Comparison of ENCODE assay signal across 8 mouse cellular contexts in the genomic region with DNA sequence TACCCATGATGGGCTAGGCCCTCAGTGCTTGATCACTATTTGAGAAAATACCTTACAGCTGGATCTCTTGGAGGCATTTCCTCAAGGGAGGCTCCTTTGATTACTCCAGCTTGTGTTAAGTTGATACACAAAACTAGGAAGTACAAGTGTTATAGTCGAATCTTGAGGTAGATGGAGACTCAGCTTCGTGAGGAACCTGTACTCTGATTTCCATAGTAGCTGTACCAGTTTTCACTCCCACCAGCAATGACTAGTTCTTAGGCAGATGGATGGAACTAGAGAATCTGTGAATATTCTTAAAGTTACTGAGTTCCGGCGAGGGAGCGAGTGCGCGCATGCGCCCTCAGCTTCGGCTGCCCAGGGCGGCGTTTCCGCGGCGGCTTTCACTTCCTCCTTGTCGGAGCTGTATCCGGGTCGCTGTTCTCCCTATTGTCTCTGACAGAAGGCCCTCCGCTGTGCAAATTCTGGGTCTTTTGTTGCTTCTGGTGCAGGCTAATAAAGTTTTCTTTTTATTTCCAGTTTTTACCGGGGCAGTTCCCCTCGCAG. TPM values are rescaled to one million over a fixed set of nuclear protein-coding genes. Genes with fewer than 3 reads are reported as not detected.
DNase-seq lines count a peak whose midpoint lies in the region; ATAC-seq and TF ChIP-seq lines count a peak whose summit lies in the region.

No protein-coding gene starts in this region.

- WGBS in hindbrain, embryonic 14.5 days: under 1% methylated on average over 20 of the region's 20 CpGs

- in situ Hi-C loops in Patski (cut with MboI; ENCODE audit: low pct_unique_long_range_greater_than_20kb): no loop called here

- H3K4me1 ChIP-seq in hindbrain, embryonic 14.5 days (replicated peaks; ENCODE audit: control insufficient read depth, insufficient read depth, low read length): peaks cover 27% of the 10 kb centered on the region

- no peaks in the 10 kb centered on the region for H3K9me3 ChIP-seq in hindbrain, embryonic 14.5 days (ENCODE audit: control insufficient read depth, low read length)

- H3K4me2 ChIP-seq in hindbrain, embryonic 14.5 days (replicated peaks): peak overlapping the region; percentile 61

- H3K27me3 ChIP-seq in Patski: no peaks in the 10 kb centered on the region
- H3K27me3 ChIP-seq in hindbrain, embryonic 14.5 days (ENCODE audit: control insufficient read depth, insufficient read depth, low read length): no peaks in the 10 kb centered on the region

- H3K4me3 ChIP-seq in hindbrain, embryonic 14.5 days (replicated peaks; ENCODE audit: low read length): peak overlapping the region; percentile 88

- CTCF ChIA-PET in Patski (lab: Charles Lee): no interaction called here

- peaks cover 17% of the 10 kb centered on the region for H3K36me3 ChIP-seq in hindbrain, embryonic 14.5 days (replicated peaks; ENCODE audit: control insufficient read depth, insufficient read depth)

- ATAC-seq in Patski: peak; percentile 95
- ATAC-seq in hindbrain, embryonic 14.5 days (ENCODE audit: low FRiP score): peak; percentile 94

- TF ChIP-seq CTCF in Patski (IDR thresholded peaks at IDR 0.05): no peak

- DNase-seq in Patski (ENCODE audit: low read depth, low spot score): peak; percentile 56
- DNase-seq in cerebellum, postnatal 10 days: peak; percentile 92 to 94
- peak; percentile 76 to 84 for DNase-seq in frontal cortex, postnatal 14 days (ENCODE audit: low spot score in 2 of 2)
- DNase-seq in hindbrain, embryonic 14.5 days (ENCODE audit: low spot score): peak; percentile 93
- DNase-seq in layer of hippocampus, postnatal 36 days: peak; percentile 85 to 86
- DNase-seq in lung, postnatal 36 days: peak; percentile 90
- peak; percentile 91 for DNase-seq in right cerebral cortex, adult 18-20 months
- DNase-seq in urinary bladder, postnatal 10 days (ENCODE audit: low spot score): peak; percentile 59

- POLR2A ChIA-PET in Patski (lab: Charles Lee): interaction anchor here (1.9 kb wide), 1 partner anchor 18 kb away, joined by 6 read pairs; a partner anchor contains a TSS

- peak overlapping the region; percentile 99 for H3K27ac ChIP-seq in hindbrain, embryonic 14.5 days

- peak overlapping the region; percentile 98 for H3K9ac ChIP-seq in hindbrain, embryonic 14.5 days

RNA-seq across cellular contexts. Expression of a gene that starts 18.0 kb away (rescaled TPM):
- 43.3 TPM for polyA plus RNA-seq in Patski (2021)
- polyA plus RNA-seq in hindbrain, embryonic 14.5 days (2014; fragmentation: Nextera tagmentation; extraction: Ambion mirVana): 92.6 and 108 TPM in 2 replicates
- 10 to 100 TPM; 77.1 to 79.8 TPM for total RNA-seq in layer of hippocampus, postnatal 36 days (2021)

RNA-seq across cellular contexts. Expression of a gene that starts 18.3 kb away (rescaled TPM):
- polyA plus RNA-seq in Patski (2021): 1,013 TPM
- 1,185 and 1,426 TPM in 2 replicates for polyA plus RNA-seq in hindbrain, embryonic 14.5 days (2014; fragmentation: Nextera tagmentation; extraction: Ambion mirVana)
- total RNA-seq in layer of hippocampus, postnatal 36 days (2021): 100 to 1,000 TPM; 724 to 813 TPM

Comparison
In these comparisons a context has a peak if more than half of its experiments do, and no peak if none do; other contexts are left out.
1. Peak in every context shown above with its lines: DNase-seq, ATAC-seq, H3K4me3 ChIP-seq and H3K27ac ChIP-seq.